Mouse (Mus musculus) cerebellum, adult 2 months (tissue): ENCODE results near the gene Bend5. TPM values are rescaled to one million over a fixed set of nuclear protein-coding genes. Genes with fewer than 3 reads are reported as not detected.

Experiments used
- DNase-seq, 2 experiments: peaks; one replicate each; pipeline ENCODE4 v3.0.0; 2021
- H3K27ac ChIP-seq: fragments of 200-500 bp; 2 replicates; pipeline ENCODE4 v1.5.1; 2012; ENCODE audit warnings: low read length, control low read depth, inconsistent platforms; ENCODE audit not compliant: insufficient read depth
- H3K27me3 ChIP-seq: fragments of 200-500 bp; 2 replicates; pipeline ENCODE4 v1.6.1; 2012; ENCODE audit warnings: inconsistent platforms, mild to moderate bottlenecking, low read length, moderate library complexity; ENCODE audit not compliant: control insufficient read depth, insufficient read depth
- H3K4me1 ChIP-seq: fragments of 200-500 bp; 2 replicates; pipeline ENCODE4 v1.6.1; 2011; ENCODE audit warnings: low read length; ENCODE audit not compliant: control insufficient read depth, insufficient read depth
- H3K4me3 ChIP-seq: fragments of 200-500 bp; replicated peaks from 2 replicates; pipeline ENCODE3; 2011; ENCODE audit warnings: mild to moderate bottlenecking, low read depth, low read length, control low read depth; ENCODE audit not compliant: insufficient read depth
- CTCF ChIP-seq: fragments of 200-500 bp; IDR thresholded peaks from 2 replicates; pipeline ENCODE4 v1.5.1; 2011; ENCODE audit warnings: low read depth, mild to moderate bottlenecking, control low read depth, low read length, moderate library complexity, borderline replicate concordance; ENCODE audit not compliant: insufficient read depth
- POLR2A ChIP-seq: fragments of 200-500 bp; IDR thresholded peaks from 2 replicates; pipeline ENCODE4 v1.6.1; 2011; ENCODE audit warnings: low read length, control low read depth, borderline replicate concordance; ENCODE audit not compliant: insufficient read depth
- WGBS: fragments of 180-500 bp; shearing (Covaris S2); methylation state at CpG from one replicate; pipeline ENCODE4 v1.1.7; 2018; 5-methylcytosine and 5-hydroxymethylcytosine counted together
- polyA plus RNA-seq: library from polyadenylated mRNA; depleted of rRNA; stranded (reverse); fragments of >200 nt; gene quantifications from 2 replicates; pipeline ENCODE4 v1.2.3, GENCODE M21; 2012; rRNA removed

The Bend5 gene
- polyA plus RNA-seq = 4.4 and 5.2 TPM in 2 replicates

DNA sequence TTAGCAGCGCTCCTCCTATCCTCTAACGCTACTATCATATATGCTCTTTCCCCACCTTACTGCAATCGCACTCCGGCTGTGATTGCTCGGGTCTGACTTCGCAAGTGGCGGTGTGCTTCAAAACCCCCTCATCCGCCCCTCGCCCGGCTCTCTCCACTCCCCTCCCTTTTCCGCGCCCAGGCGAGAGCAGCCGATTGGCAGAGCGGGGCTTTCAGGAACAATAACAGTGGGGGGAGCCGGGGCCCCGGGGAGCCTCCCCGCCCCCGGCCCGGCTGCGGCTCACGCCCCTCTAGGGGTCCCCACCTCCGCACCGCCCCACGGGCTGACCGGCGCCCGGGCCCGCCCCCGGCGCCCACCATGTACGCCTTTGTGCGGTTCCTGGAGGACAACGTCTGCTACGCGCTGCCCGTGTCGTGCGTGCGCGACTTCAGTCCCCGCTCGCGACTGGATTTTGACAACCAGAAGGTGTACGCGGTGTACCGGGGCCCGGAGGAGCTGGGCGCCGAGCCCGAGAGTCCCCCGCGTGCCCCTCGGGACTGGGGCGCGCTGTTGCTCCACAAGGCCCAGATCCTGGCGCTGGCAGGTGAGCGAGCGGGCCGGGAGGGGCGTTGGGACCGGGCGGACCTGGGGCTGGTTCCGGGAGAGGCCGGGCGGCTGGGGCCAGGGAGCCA, at the start of gene Bend5:
Bend5 (plus strand) TSS at position 189 of the 671 bp plus-strand sequence.
- TF ChIP-seq POLR2A (no peak), CTCF (no peak)
- 2% methylated on average over 66 of the region's 66 CpGs for WGBS
- Histone ChIP-seq H3K4me1 (no peaks in the 10 kb centered on the region), H3K27ac (no peak within 1 kb of the TSS), H3K27me3 (peaks cover 3% of the 10 kb centered on the region; the same call in 1 of the 2 replicates), H3K4me3 (peak within 1 kb of the TSS; percentile 49)
- peak; percentile 8 to 17 for DNase-seq

DNA sequence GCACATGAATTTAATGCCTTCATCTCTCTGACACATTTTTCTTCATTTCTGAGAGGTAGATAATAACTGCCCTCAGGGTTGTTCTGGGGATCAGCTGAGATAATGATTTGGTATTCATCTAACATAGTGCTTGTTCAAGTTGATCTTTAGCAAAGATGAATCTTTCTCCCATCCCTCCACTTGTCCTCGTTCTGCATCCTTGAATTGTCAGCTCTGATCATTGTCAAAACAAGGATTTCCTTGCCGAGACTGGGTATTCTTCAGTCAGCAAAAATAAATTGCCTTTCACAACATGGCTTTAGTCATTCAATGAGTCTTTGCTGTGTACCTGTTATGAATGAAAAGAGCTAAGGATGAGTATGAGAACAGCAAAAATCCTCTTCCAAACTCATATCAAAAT, 47.0 kb upstream of the Bend5 start:
- Histone ChIP-seq H3K27ac (no peak overlapping the region), H3K4me3 (no peak overlapping the region), H3K27me3 (no peaks in the 10 kb centered on the region), H3K4me1 (no peaks in the 10 kb centered on the region)
- no peak for DNase-seq
- TF ChIP-seq POLR2A = no peak
- no peak for TF ChIP-seq CTCF
- 28% methylated on average over 2 of the region's 2 CpGs for WGBS

DNA sequence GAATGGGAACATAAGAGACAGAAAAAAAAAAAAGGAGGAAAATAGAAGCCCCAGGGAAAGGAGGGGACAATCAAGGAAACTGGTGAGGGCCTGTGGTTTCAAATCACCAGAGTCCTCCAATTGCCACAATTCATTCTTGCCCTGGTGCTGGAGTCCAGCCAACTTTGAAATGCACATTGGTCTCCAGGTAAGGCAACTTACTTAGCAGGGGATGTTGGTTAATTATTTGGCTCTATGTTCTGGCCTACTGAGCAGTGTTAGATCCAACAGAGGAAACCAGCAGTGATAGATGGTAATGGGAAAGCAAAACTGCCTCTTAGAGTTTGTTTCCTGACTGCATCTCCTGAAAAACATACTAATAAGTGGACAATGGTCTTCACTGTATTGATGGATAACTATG, 37.6 kb upstream of the Bend5 start:
- H3K27me3 ChIP-seq = no peaks in the 10 kb centered on the region
- DNase-seq = no peak
- H3K4me3 ChIP-seq = no peak overlapping the region
- no peak for TF ChIP-seq POLR2A
- TF ChIP-seq CTCF = no peak
- H3K4me1 ChIP-seq = no peaks in the 10 kb centered on the region
- no peak overlapping the region for H3K27ac ChIP-seq

DNA sequence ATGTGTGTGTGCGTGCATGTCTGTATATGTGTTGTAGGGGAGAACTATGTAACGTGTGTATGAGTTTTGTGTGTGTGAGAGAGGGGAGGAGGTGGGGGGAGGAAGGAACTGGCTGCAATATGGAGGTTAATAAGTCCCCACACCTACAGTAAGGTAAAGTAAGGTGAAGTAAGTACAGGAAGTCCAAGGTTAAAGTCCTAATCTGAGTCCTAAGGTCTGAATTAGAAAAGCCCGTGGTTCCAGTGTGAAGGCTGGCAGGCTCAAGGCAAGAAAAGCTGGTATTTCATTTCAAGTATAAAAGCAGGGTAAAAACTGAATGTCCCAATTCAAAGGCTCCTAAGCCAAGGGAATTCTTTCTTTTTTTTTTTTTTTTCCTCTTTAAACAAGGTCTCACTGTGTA, 36.7 kb upstream of the Bend5 start:
- Histone ChIP-seq H3K27ac (no peak overlapping the region), H3K4me3 (no peak overlapping the region), H3K4me1 (no peaks in the 10 kb centered on the region), H3K27me3 (no peaks in the 10 kb centered on the region)
- 89% methylated on average over 3 of the region's 3 CpGs for WGBS
- no peak for DNase-seq
- TF ChIP-seq POLR2A (no peak), CTCF (no peak)

DNA sequence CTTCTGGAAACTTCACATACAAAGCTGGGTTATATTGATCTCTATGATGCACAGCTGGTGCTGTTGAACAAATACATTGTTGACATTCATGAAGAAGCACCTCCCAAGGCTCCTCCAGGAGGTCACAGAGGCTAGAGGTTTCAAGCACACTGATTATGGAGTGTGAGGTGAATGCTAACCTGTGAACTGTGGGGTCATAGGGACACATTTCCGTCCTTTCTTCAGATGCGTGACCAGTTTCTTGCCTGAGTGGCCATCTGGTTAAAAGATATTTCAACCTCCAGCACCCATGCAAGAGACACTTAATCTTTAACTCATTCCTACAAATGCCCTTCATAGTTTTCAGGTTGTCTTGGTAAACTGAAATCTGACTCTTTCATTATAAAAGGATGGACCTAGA, 31.7 kb upstream of the Bend5 start:
- no peak for DNase-seq
- H3K27me3 ChIP-seq = no peaks in the 10 kb centered on the region

DNA sequence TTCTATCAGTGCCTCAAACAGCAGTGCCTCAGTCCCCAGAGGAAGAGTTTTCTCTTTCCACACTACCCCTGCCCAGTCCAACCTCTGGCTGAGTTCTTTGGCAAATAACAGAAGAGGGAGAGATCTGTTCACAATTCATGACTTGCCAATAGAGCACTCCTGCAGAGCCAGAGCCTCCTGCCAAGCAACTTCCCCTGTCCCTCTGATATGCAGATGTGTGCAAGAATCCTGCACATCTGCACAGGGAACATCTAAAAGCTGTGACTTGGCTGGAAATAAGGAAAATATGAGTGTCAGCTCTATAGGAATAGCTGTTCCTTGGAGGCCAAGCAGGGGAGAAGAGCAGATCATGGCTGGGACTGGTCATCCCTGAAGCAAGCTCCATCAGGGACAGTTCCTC, 24.1 kb upstream of the Bend5 start:
- no peak for TF ChIP-seq POLR2A
- no peak for TF ChIP-seq CTCF
- DNase-seq = no peak
- Histone ChIP-seq H3K4me3 (no peak overlapping the region), H3K27ac (no peak overlapping the region), H3K27me3 (no peaks in the 10 kb centered on the region), H3K4me1 (no peaks in the 10 kb centered on the region)

More for the DNA sequence above, 31.7 kb upstream of the Bend5 start:
- Histone ChIP-seq H3K27ac (no peak overlapping the region), H3K4me1 (no peaks in the 10 kb centered on the region), H3K4me3 (no peak overlapping the region)
- no peak for TF ChIP-seq POLR2A
- TF ChIP-seq CTCF = no peak
- 87% methylated on average over 2 of the region's 2 CpGs for WGBS

DNA sequence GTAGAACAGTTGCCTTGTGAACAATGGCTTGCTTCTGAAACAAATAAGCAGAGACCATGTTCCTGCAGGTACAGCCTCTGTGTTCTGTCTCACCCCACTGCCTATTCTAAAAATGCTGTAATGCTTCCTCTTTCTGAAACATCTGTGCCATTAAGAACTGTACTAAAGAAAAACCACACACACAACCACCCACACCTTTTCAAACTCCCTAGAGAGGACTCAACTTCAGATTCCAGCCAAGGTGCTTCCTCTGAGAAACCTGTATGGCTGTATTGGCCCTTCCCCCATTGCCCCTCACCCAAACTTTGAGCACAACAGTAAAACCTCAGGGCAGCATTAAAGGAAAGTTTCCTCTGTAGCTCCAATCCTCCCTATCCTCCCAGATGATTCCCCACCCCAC, 15.0 kb upstream of the Bend5 start:
- TF ChIP-seq POLR2A = no peak
- Histone ChIP-seq H3K27ac (no peak overlapping the region), H3K4me1 (no peaks in the 10 kb centered on the region), H3K27me3 (no peaks in the 10 kb centered on the region), H3K4me3 (no peak overlapping the region)
- DNase-seq = no peak

DNA sequence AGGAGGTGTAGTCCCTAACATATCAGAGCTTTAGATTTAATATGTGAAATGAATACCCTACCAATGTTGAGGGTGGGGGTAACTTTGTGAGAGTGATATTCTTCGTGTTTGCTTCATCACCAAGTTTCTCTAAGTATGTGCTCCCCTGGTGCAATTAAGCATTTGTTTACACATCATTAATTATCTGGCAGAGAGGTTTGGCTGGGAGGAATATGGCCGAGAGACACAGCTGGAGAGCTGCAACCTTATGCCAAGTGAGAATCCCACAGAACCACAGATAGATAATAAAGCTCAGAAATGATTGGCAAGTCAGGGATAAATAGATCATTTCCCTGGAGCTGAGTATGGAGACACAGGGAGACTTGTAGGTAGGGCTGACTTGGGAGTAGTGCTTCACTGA, 14.1 kb upstream of the Bend5 start:
- no peaks in the 10 kb centered on the region for H3K27me3 ChIP-seq
- H3K27ac ChIP-seq = no peak overlapping the region
- H3K4me1 ChIP-seq = no peaks in the 10 kb centered on the region
- 8% methylated on average over 2 of the region's 2 CpGs for WGBS
- TF ChIP-seq CTCF (no peak), POLR2A (no peak)
- DNase-seq = no peak
- no peak overlapping the region for H3K4me3 ChIP-seq
